Mouse (Mus musculus) frontal cortex, adult 2 months (tissue): ENCODE results near the gene Ddr2. TPM values are rescaled to one million over a fixed set of nuclear protein-coding genes. Genes with fewer than 3 reads are reported as not detected.
A peak's percentile ranks its signal among the peaks of the same experiment; 100 is the strongest.
"Not testable (repeated sequence)": the region's sequence is repeated elsewhere in the genome, so short reads cannot be mapped to it uniquely, and the experiment has no call there.

ENCODE experiments used
- DNase-seq, 2 experiments: peaks; one replicate each; pipeline ENCODE4 v3.0.0; 2022; ENCODE audit warnings: low spot score in 1 of 2; ENCODE audit errors: extremely low spot score in 1 of 2
- polyA plus RNA-seq: library from polyadenylated mRNA; depleted of rRNA; stranded (reverse); fragments of >200 nt; gene quantifications from 2 replicates; pipeline ENCODE4 v1.2.3, GENCODE M21; 2012

Ddr2 gene
- polyA plus RNA-seq, 1 experiment, result 5.9 TPM

DNA sequence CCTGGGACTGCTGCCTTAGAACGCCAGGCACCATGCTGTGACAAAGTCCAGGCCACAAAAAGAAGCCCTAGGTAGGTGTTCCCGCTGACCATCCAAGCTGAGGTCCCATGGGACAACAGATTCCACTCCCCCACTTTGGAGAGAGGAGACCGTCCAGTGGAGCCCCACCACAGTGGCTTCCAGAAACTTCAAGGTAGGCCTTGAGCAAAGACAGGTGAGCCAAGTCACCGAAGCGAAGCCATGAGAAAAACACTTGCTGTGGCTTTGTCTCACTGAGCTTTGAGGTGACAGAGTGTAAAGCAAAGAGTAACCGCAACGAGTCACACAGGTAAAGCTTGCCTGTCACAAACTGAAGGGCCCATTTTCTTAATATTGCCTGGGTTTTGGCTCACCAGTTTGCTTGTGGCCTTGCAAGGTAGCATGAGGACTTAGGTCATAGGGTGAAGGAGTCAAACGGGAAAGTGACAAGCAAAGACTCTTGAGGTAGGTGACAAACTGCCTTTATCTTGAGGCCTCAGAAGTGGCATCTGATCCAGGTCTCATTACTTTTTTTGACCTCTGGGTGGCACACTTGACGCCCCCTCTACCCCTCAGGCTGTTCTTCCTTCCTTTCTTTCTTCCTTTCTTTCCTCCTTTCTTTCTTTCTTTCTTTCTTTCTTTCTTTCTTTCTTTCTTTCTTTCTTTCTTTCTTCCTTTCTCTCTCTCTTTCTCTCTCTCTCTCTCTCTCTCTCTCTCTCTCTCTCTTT is 65.7 kb downstream of the Ddr2 start:
- DNase-seq, result no peak

GRCm38 (mm10) chr1:170043753-170044152 is 66.8 kb downstream of the Ddr2 start:
- DNase-seq, result no peak

- no peak for DNase-seq
Measured at GRCm38 (mm10) chr1:170042996-170043395, 67.6 kb downstream of the Ddr2 start.

GRCm38 (mm10) chr1:170039402-170039801 is 71.2 kb downstream of the Ddr2 start:
- no peak for DNase-seq

DNA sequence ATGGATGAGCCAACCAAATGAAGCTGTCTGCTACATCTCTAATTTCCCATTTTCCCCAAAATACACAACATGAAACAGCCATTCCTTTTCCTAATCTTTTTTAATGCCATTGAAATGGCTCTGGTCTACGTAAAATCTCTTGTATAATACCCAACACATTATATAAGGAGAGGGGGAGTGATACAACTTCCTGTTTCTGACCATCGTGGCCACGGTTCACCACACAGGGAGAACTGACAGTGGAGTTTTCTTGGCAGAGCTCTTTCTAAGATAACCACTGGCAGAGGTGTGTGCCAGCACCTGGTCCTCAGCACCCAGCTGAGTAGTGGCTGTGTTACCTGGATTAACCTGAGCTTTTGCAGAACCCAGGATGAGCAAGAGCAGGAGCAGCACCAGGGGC is 75.0 kb downstream of the Ddr2 start:
- no peak for DNase-seq

GRCm38 (mm10) chr1:170034961-170035360 is 75.6 kb downstream of the Ddr2 start:
- no peak for DNase-seq

- no peak for DNase-seq
Measured at GRCm38 (mm10) chr1:170031656-170032055, 78.9 kb downstream of the Ddr2 start.

DNA sequence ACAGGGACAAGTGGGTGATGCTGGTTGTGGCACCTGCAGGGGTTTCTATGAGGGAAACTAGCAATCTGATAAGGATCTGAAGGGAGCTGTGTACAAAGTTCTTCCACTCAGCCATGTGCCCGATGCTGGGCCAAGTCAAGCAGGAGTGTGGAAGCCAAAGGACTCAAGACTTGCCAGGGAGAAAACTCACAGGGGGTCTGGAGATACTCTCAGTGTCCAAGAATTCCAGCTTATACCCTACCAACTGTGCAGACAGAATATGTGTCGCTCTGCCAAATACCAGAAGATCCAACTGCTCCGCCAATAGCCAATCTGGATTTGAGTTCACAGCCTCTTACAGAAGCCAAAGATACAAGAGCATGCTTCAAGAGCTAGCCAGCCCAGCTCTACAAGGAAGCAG is 95.8 kb downstream of the Ddr2 start:
- no peak for DNase-seq

- peak in 1 of 2 experiments; percentile 6 for DNase-seq
Measured at GRCm38 (mm10) chr1:170010716-170011505, 99.7 kb downstream of the Ddr2 start.

DNA sequence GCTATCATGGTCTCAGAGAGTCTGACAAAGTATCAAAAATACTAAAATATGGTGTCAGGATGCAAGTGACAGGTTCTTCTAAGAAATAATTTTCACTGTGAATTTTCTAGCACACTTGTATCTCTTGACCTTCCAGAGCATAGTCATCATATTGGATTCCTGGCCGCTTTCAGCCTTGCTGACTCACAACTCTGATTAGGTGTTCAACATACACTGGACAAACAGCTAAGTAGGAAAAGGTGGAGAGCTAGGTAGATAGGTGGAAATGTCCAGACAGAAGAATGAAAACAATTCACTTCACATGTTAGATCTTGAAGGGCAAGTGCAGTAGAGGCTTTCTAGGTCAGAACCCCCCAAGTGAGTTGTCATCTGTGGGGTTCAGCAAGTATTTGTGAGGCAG is 101.3 kb downstream of the Ddr2 start:
- DNase-seq, result no peak

DNA sequence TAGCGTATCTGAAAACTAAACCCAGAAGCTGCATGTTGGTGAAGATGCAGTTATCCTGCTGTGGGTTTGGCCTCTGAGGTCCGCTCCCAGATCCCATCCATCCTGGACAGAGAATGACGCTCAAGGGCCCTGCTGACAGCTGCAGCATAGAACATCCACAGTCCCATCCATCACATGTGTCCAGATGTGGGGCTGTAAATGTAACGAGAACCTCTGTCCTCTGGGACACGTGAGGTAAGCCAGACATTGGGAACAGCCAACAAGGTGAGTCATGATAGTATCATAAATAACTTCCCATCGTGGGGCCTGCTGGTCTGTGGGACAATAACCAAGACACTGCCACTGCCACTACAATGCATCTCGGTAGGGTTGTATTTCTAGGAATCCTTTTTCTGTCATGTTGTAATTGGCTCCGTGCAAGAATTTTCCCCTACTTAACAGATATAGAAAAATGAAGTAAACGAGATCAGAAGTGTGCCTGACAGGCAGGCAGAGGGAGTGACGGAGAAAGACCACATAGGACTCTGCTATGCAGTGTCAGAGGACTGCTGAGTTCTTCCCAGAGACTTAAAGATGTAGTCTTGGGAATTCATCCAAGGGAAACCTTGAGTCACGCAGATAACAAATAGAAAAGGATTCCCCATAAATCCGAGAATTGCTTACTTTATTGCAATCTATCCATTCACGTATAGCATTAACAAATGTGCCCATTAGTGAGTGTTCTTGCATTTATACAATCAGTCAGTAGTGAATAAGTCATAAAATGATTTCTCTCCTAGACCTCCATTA is 101.9 kb downstream of the Ddr2 start:
- DNase-seq, result no peak

DNA sequence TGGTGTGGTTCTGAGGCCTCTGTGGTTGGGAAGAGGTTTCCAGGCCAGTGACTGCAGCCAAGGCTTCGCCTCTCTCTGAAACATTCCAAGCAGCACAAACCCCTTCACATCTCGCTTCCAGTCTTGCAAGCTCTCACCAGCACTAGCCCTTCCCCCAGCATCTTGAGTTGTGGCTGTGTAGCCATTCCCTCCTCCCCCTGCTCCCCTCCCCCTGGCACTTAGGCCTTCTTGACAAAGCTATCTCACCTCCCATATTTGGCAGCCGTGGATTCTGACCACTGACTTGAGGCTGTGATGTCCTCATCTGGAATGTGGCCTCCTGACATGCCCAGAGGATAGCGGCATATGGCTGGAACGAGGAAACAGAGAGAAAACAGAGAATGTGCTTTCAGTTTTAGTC is 104.0 kb downstream of the Ddr2 start:
- DNase-seq, result no peak

- no peak for DNase-seq
Measured at GRCm38 (mm10) chr1:170005297-170005696, 105.3 kb downstream of the Ddr2 start.

DNA sequence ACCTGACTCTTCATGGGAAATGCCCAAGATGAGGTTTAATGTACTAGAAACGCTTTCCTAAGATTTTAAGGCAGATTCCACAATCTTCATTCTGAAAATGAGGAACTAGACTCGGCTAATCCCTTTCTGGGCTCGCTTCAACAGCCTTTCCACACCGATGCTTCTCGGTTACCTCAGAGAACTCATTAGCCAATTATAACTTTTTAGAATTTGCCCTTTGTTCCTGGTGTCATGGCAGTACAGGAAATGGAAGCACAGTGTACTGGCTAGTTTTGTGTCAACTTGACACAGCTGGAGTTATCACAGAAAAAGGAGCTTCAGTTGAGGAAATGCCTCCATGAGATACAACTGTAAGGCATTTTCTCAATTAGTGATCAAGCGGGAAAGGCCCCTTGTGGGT is 116.7 kb downstream of the Ddr2 start:
- not testable (repeated sequence) for DNase-seq

DNA sequence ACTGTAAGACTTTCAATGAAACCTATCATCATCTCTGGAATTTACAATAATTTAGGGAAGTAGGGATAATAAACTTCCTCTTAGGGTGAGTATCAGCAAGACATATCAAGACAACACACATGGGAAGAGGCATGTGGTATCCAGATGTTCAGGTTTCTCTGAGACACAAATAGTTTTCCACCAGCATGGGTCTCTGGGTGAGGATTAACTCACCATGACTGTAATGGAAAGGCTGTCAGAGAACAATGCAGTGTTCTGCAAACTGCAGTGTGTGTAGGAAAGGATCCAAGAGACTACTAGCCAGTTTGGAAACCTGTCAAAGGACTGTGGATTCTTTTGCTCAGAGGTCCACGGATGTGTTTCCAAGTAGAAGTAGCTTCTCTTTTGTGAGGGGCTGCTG is 124.4 kb downstream of the Ddr2 start:
- no peak for DNase-seq

- peak in 1 of 2 experiments; percentile 8 for DNase-seq
Measured at GRCm38 (mm10) chr1:169977621-169978020, 132.9 kb downstream of the Ddr2 start.

DNA sequence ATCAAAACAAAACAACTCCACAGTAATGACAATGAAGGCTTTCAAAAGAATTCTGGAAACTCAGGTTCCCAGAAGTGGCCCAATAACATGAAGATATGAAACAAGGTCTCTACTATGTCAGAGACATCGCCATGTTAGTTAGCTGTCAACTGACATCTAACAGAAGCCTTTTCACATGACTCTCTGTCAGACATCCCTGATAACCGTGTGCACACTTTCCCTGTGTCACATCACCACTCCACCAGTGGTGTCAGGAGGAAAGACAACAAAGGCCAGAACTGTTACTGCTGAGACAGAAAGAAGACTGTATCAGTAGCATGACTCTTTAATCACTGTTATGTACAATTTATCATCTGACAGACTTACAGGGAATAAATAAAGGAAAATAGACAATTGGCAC is 138.6 kb downstream of the Ddr2 start:
- DNase-seq, result no peak

DNA sequence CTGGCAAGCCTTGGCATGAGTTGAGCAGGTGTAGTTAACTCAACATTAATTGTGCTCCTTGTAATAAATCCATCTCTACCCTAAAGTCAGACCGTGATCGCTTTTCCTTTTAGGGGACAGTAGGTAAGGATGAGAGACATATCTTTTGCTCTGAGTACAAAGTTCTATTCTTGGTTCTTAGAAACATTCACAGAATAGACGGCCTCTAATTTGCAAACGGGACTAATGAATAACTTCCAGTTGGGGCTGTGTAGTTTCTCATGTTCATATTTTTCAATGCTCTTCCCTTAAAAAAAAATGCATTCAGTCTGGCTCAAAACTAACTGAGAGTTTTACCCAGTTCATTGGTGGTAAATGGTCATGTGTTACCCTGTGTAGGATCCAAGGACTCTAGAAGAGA is 139.6 kb downstream of the Ddr2 start:
- no peak for DNase-seq

GRCm38 (mm10) chr1:169969516-169969886 is 141.1 kb downstream of the Ddr2 start:
- no peak for DNase-seq

DNA sequence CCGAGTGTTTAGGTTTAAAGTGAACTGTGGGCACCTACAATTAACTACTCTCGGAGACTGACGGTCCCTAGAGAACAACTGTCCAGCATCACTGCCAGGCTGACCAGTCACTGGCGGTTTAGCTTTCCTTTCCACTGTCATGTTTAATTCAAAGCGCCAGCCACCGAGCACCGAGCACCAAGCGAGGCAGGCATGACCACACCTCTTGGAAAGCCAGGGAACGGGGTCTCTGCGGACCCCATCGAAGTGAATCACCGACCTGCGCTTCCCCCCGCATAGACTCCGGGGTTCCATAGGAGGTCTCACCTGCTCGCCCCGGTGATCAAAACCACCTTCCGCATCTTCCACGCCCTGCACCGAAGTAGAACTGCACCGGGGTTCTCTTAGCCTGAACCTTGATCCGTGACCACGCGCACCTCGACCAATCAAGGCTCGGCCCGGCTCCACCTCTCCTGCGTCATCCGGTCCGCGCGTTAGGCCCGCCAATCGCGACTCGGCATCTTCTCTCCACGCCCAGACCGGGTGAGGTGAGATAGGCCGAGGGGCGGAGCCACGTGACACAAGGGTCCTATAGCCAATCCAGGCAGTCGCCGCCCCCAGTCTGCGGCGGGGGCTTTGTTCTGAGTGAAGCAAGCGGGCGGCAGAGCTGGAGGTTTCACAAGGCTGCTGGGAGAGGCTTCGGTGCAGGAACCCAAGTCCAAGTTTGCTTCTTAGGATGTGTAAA is 141.6 kb downstream of the Ddr2 start, which contains the start of gene Hsd17b7:
TSS of gene Hsd17b7 (minus strand) at position 450 of the 724 bp plus-strand sequence.
- peak; percentile 99 for DNase-seq

DNA sequence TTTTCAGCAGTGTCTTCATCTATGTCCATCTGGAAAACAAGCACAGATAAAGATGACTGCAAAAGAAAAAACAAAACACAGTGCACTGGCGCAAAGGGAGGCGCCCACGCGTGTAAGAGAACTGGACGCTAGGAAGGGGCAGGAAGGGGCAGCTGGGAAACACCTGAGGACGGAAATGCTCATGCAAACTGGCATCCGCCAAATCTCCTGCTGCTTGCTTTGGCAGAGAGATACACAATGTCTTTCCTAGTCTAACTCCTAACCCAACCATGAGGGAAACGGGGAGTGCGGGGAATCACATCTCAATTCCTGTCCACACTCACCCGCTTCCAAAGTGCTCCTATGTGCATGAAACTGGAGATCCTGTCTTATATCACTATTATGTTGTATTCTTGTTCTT is 157.5 kb downstream of the Ddr2 start:
- no peak for DNase-seq
